24 mouse cellular contexts compared by ENCODE assay signal in genomic region chr10:21905616-21906015, GRCm38 (mm10). TPM values are rescaled to one million over a fixed set of nuclear protein-coding genes. Genes with fewer than 3 reads are reported as not detected.
DNase-seq lines count a peak whose midpoint lies in the region; ATAC-seq and TF ChIP-seq lines count a peak whose summit lies in the region.
"Had no signal": no experiment of that assay in that cellular context is flagged by ENCODE, and none has a peak within 500 bp of the region (broad histone marks: within the 10 kb centered on the region; RNA-seq: fewer than 3 reads in every experiment).

No protein-coding gene starts in this region.

- peak overlapping the region; percentile 91 for H3K27ac ChIP-seq in spleen, adult 2 months (ENCODE audit: insufficient read depth, low read length)
- no peak overlapping the region for H3K27ac ChIP-seq in midbrain, embryonic 13.5 days
- no peak overlapping the region for H3K27ac ChIP-seq in hindbrain, embryonic 10.5 days
- H3K27ac ChIP-seq: gastrocnemius, adult 2 months; hindbrain, embryonic 15.5 days; kidney, embryonic 15.5 days; left cerebral cortex, adult 2 months; limb, embryonic 12.5 days; liver, embryonic 15.5 days; macrophage; neural tube, embryonic 13.5 days had no signal

- H3K9me3 ChIP-seq in midbrain, embryonic 13.5 days, result no peaks in the 10 kb centered on the region
- no peaks in the 10 kb centered on the region for H3K9me3 ChIP-seq in hindbrain, embryonic 10.5 days
- H3K9me3 ChIP-seq: hindbrain, embryonic 15.5 days; kidney, embryonic 15.5 days; liver, embryonic 15.5 days; neural tube, embryonic 13.5 days had no signal

- peak; percentile 60; the same call in 1 of the 2 replicates for ATAC-seq in granulocyte monocyte progenitor cell, adult 5-6 weeks (replicated peaks; ENCODE audit: poor library complexity, severe bottlenecking)
- no peak for ATAC-seq in erythroblast, adult 5-6 weeks (replicated peaks; ENCODE audit: low FRiP score, poor library complexity, severe bottlenecking)
- no peak for ATAC-seq in midbrain, embryonic 13.5 days
- ATAC-seq: forebrain, embryonic 16.5 days; midbrain, embryonic 16.5 days had no signal

- H3K4me1 ChIP-seq in spleen, adult 2 months (ENCODE audit: control insufficient read depth, insufficient read depth, insufficient read length), result peaks cover 26% of the 10 kb centered on the region
- no peaks in the 10 kb centered on the region for H3K4me1 ChIP-seq in midbrain, embryonic 13.5 days (replicated peaks)
- H3K4me1 ChIP-seq in hindbrain, embryonic 10.5 days (replicated peaks), result 0 out of 2 replicates have a peak, but pooled peaks cover 5% of the 10 kb centered on the region
- H3K4me1 ChIP-seq: liver, embryonic 15.5 days; neural tube, embryonic 13.5 days had no signal

- DNase-seq in spleen, adult 2 months (ENCODE audit: low read depth in 1 of 2, low spot score in 2 of 2), result peak; percentile 66 to 73
- no peak for DNase-seq in spleen, adult 18-20 months
- peak; percentile 60 for DNase-seq in splenic B cell, adult 2 months (ENCODE audit: low read depth, low spot score)
- DNase-seq in frontal cortex, adult 2 months (ENCODE audit: extremely low spot score in 1 of 2, low spot score in 1 of 2), result no peak
- DNase-seq in hindbrain, embryonic 10.5 days (ENCODE audit: low spot score), result no peak
- DNase-seq: adrenal gland, postnatal 36 days; cerebellum, postnatal 10 days; gastrocnemius, adult 2 months; heart, postnatal 14 days; right cerebral cortex, postnatal 4 days had no signal

- TF ChIP-seq POLR2A in spleen, adult 2 months (IDR thresholded peaks at IDR 0.05; ENCODE audit: low read depth, low read length), result no peak

- no peak for TF ChIP-seq CTCF in spleen, adult 2 months (IDR thresholded peaks at IDR 0.05; ENCODE audit: extremely low read depth, insufficient read depth, insufficient read length, insufficient replicate concordance)

- WGBS in spleen, adult 2 months, result 13% methylated on average over 1 of the region's 1 CpGs
- WGBS in midbrain, embryonic 13.5 days, result 93% methylated on average over 1 of the region's 1 CpGs
- WGBS in hindbrain, embryonic 10.5 days, result 94% methylated on average over 1 of the region's 1 CpGs

- H3K27me3 ChIP-seq in spleen, adult 2 months (ENCODE audit: control insufficient read depth, insufficient read depth, low read length), result no peaks in the 10 kb centered on the region
- H3K27me3 ChIP-seq in splenic B cell, adult 2 months (ENCODE audit: control insufficient read depth, insufficient read depth, low read length, poor library complexity, severe bottlenecking), result no peaks in the 10 kb centered on the region
- no peaks in the 10 kb centered on the region for H3K27me3 ChIP-seq in midbrain, embryonic 13.5 days
- H3K27me3 ChIP-seq in hindbrain, embryonic 10.5 days (ENCODE audit: insufficient read depth, poor library complexity, severe bottlenecking), result no peaks in the 10 kb centered on the region
- H3K27me3 ChIP-seq: CH12.LX; hindbrain, embryonic 15.5 days; kidney, embryonic 15.5 days; limb, embryonic 12.5 days; liver, embryonic 15.5 days; neural tube, embryonic 13.5 days had no signal

- H3K4me3 ChIP-seq in spleen, adult 2 months (ENCODE audit: extremely low read depth, insufficient read depth, insufficient read length), result no peak overlapping the region
- H3K4me3 ChIP-seq in midbrain, embryonic 13.5 days (replicated peaks), result no peak overlapping the region
- no peak overlapping the region for H3K4me3 ChIP-seq in hindbrain, embryonic 10.5 days
- H3K4me3 ChIP-seq: erythroblast, embryonic 14.5 days; gastrocnemius, adult 2 months; hindbrain, embryonic 15.5 days; kidney, embryonic 15.5 days; left cerebral cortex, adult 2 months; limb, embryonic 12.5 days; liver, embryonic 15.5 days; neural tube, embryonic 13.5 days had no signal

- H3K9ac ChIP-seq in midbrain, embryonic 13.5 days (replicated peaks), result no peak overlapping the region
- H3K9ac ChIP-seq: hindbrain, embryonic 15.5 days; kidney, embryonic 15.5 days; limb, embryonic 12.5 days; liver, embryonic 15.5 days; neural tube, embryonic 13.5 days had no signal

- no peaks in the 10 kb centered on the region for H3K36me3 ChIP-seq in spleen, adult 2 months (ENCODE audit: control insufficient read depth, insufficient read depth, low read length)
- no peaks in the 10 kb centered on the region for H3K36me3 ChIP-seq in splenic B cell, adult 2 months (ENCODE audit: control insufficient read depth, insufficient read depth, low read length, poor library complexity, severe bottlenecking)
- no peaks in the 10 kb centered on the region for H3K36me3 ChIP-seq in midbrain, embryonic 13.5 days
- H3K36me3 ChIP-seq in hindbrain, embryonic 10.5 days, result no peaks in the 10 kb centered on the region
- H3K36me3 ChIP-seq: hindbrain, embryonic 15.5 days; kidney, embryonic 15.5 days; limb, embryonic 12.5 days; liver, embryonic 15.5 days; neural tube, embryonic 13.5 days had no signal

- no peak overlapping the region for H3K4me2 ChIP-seq in midbrain, embryonic 13.5 days (replicated peaks)
- H3K4me2 ChIP-seq: hindbrain, embryonic 15.5 days; kidney, embryonic 15.5 days; limb, embryonic 12.5 days; liver, embryonic 15.5 days; neural tube, embryonic 13.5 days had no signal

RNA-seq across cellular contexts. Expression of gene Sgk1, which starts 23.6 kb away (rescaled TPM):
- 13.7 and 15.8 TPM in 2 replicates for polyA plus RNA-seq in spleen, adult 2 months (2012; rRNA removed)
- 1.2 and 8.2 TPM in 2 replicates for total RNA-seq in granulocyte monocyte progenitor cell, adult 5-6 weeks (2014; fragmentation: Nextera tagmentation)
- total RNA-seq in granulocyte monocyte progenitor cell, adult 5-6 weeks (2017), result 8.5 and 12.6 TPM in 2 replicates
- total RNA-seq in erythroblast, adult 5-6 weeks (2015; ENCODE audit: low replicate concordance), result 2.1 and 6.9 TPM in 2 replicates
- total RNA-seq in erythroblast, adult 5-6 weeks (2017; ENCODE audit: low replicate concordance), result 5.3 and 7.2 TPM in 2 replicates
- 35.9 and 36.7 TPM in 2 replicates for polyA plus RNA-seq in midbrain, embryonic 13.5 days (2015; fragmentation: Nextera tagmentation; extraction: Ambion mirVana)
- polyA plus RNA-seq in frontal cortex, adult 2 months (2012; rRNA removed), result 42.8 and 50.9 TPM in 2 replicates
- 15.0 and 18.1 TPM in 2 replicates for polyA plus RNA-seq in hindbrain, embryonic 10.5 days (2016; fragmentation: Nextera tagmentation; extraction: Ambion mirVana)

Comparison
In these comparisons a context has a peak if more than half of its experiments do, and no peak if none do; other contexts are left out.
1. DNase-seq: peak in spleen, adult 2 months (2 of 2) and splenic B cell, adult 2 months (single experiment); none in spleen, adult 18-20 months (0 of 2), frontal cortex, adult 2 months (0 of 2) and hindbrain, embryonic 10.5 days (single experiment).